Mouse (Mus musculus) kidney, postnatal 36 days (tissue): Measurements from ENCODE around the gene Scgn.

Experiments used
- DNase-seq, 2 experiments: peaks; one replicate each; pipeline ENCODE4 v3.0.0; 2021 to 2022; ENCODE audit warnings: mixed read lengths in 2 of 2

Gene Scgn

DNA sequence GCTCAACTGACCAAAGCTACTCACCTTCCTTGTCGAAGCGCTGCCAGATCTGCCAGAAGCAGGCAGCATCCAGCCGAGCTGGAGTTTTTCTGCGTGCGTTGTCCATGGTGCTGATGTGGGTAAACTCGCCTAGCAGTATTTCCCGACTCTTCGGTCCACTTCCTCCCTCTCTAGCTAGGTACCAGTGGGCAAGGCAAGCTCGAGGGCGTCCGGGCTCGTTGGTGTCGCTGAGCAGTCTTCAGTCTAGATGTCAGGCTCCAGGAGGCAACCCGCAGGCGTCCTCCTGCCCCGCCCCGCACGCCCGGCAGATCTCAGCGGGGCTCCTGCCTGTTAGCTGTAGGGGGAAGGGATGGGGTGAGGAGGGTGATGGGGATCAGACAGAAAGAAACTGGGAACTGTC is at the start of gene Scgn:
Gene Scgn (minus strand): TSS at position 287 of the 400 bp plus-strand sequence.
- DNase-seq: peak; percentile 67 to 89

DNA sequence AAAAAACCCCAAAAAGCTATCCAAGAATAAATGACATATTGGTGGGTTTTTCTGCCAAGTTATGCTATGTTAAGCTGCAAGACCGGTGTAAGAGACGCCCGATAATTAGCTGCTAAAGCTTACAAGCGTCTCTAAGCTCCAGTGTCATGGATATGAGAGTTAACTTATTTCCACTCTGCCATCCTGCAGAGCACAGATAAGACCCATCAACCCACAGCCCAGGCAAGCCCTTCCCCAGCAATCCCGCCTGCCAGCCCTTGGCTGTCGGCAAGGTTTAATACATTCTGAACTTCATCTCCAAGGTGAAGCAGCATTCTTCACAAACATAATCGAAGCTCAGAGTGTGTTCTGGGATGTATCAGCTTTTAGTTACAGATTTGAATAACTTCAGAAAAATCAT is 49.2 kb upstream of the Scgn start:
- DNase-seq: no peak

DNA sequence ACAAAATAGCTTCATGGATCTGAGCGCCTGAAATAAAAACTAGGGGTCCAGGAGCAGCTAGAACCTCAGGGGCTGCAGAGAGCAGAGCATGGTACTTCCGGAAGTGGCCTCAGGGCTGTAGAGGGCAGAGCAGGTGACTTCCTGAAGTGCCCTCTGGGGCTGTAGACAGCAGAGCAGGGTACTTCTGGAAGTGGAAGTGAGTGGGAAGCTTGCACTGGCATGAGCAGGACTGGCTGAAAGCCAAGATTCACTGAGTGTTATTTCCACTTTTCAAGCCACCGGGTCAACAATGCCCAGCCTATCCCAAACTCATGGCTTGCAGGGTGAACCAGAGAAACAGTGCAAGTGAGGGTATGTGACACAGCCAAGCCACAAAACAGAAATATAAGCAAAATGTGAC is 46.5 kb upstream of the Scgn start:
- DNase-seq: peak; percentile 8 to 16

DNA sequence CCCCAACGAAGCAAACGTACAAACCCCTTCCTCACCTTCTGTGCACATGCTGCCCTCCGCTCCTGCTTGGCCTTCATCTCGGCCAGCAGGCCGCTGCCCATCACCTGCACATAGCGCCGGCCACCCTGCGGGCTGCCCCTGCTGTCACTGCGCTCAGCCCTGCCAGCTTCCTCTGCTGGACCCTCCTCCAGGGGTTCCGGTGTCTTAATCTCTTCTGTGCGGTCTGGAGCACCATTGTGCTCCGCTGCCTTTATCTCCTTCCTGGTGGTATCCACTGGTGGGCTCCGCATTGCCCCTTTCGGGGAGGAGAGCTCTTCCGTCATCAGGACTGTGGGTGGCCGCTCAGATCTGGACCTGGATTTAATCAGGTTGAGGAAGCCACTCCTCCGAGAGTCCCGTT is 45.1 kb upstream of the Scgn start:
- no peak for DNase-seq

DNA sequence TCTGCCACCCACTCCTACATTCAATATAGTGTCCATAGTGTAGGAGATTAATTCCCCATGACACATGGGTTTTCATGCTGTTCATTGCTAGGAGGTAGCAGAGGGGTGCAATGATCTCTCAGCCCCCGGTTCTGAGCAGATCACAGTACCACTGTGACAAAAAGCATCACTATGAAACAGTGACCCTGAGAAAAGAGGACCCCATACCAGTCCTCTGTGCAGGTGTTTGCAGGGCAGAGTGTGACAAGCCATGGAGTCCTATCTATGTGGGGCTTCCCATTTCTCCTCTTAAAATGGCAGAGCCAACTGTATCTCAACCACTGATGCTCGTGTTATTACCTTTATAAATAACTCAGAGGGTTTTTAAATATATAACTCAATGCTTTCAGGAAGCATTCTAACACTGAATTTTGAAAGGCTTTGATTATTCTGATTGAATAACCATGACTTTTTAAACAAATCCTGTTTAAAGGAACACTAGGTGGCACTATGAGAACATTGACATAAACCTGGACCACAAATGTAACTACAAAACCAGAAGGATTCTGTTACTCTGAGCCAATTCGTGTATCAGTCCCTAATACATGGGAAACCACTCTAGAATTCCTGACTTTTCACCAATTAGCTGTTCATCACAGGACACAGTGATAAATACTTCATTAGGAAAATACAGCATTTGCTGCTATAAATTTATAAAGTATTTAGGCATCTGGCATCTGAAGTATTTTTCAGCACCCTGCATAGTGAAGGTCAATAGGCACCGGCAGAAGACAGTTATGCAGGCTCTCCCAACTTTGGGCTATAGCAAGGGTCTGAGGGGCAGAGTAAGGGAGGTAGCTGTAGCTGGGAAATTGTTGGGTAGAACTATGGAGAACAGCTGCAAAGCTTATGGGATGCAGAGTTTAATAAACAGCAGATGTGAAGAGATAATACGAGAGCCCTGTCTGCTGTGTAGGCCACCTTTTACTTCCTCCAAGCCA is 36.5 kb upstream of the Scgn start:
- no peak for DNase-seq

DNA sequence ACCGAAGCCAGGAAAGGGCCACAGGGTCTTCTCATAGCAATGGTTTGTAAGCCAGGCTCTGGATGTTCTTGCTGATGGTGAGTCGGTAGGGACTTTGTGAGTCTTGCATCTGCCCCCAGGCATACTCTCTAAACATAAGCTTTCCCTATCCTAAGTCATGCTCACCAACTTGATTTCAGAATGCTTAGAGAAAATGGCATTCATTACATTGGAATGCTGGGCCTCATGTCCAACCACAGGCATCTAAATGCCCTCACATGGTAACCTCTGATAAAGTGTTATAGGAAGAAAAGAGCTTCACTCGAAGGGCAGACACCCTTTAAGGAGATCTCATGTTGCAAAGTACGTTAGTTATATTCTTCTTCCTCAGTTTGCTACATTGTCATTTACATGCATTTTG is 27.5 kb upstream of the Scgn start:
- no peak for DNase-seq

DNA sequence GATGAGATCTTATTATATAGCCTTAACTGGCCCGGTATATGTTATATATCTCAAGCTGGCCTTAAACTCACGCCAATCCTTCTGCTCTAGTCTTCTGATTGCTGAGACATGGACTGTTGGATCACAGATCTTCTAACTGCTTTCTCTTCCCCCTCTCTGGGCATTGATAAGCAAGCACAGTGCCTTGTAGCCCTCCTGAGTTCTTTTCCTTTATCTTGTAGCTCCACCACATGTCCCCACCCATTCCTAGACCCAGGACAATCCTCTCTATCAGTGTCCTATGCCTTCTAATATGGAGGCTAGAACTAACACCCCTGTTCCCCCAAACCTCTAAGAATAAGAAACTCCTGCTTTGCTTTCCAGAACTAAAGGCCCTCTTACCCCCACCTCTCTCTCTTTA is 14.5 kb upstream of the Scgn start:
- DNase-seq: no peak

DNA sequence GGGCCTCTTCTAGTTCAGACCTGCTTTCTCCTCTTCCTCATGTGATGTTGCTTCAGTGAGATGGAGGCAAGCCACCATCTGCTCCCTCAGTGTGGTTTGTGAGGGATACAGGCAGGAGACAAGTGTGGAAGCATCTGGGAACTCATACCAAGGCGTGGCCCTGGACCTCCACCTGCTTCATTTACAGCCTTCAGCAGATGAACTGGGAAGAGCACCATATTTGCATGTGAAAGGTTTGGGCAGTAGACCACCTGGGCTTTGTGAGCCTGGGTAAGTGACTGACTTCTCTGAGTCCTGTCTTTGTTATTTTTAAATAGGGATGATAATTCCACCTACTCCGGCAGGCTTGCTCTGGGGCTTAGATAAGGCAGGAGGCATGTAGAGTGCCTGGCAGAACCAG is 10.8 kb upstream of the Scgn start:
- no peak for DNase-seq

DNA sequence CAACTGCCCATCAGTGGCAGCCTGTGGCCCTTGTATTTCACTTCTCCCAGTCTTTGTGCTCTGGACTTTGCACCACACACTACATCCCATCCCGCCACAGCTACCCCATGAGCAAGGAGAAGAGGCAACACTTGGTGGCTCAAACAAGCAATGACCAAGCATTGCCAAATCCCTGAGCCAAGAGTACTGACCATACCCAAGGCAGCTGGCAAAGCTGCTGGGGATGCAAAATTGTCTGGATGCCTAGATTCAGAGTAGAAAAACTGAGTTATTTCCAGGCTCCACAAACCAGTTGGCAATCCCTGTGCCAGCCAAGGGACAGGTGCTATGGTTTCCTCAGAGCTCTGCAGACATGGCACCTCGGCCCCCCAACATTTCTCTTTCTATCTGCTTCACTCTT is 10.1 kb upstream of the Scgn start:
- no peak for DNase-seq

DNA sequence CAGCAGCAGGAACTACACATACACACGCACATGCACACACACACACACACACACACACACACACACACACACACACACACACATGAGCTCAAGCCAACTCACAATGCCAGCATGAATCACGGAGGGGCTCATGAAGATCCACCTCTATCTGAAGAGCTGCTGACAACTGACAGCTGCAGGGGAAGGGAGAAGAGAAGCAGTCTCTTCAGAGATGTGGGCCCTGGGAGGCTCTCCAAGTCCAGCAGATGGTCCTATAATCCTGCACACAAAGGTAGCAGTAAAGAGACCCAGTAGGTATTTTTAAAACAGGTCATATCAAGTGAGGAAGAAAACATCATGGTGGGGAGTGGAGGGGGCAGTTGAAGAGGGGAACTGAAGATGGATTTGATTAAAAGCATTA is 7.8 kb upstream of the Scgn start:
- no peak for DNase-seq

DNA sequence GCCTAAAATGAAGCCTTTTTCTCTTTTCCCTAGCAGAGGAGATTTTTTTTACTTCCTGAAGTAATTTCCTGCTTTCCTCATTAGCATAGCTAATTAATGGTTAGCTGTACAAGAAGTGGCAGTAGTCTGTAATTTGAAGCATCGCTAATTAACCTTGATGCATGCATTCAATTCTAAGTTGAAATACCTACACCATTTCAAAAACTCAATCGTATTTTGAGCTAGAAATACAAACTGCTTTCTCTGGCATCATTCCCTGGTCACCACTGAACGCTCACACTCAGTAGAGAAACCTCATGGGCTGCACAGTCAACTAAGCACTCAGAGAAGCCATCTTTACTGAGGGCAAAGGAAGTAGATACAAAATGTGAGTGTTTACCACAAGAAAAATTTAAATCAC is 3.7 kb upstream of the Scgn start:
- DNase-seq: no peak

DNA sequence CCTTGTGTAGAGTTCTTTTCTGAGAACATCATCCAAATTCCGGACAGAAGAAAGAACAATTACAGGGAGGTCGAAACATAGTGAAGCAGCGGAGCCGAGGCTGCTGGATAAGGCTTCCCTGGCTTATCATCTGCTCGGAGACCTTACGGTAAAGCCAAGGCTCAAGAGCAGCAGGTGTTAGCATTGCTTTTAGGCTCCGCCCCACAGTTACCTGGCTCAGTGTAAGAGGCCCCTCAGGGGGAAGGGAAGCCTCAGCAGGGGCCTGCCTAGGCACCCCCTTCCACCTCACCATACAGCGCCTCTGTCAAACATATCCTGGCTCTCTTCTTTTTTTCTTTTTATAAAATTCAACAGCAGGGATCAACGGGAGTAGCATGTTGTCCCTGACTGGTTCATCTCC is 3.0 kb upstream of the Scgn start:
- DNase-seq: no peak

DNA sequence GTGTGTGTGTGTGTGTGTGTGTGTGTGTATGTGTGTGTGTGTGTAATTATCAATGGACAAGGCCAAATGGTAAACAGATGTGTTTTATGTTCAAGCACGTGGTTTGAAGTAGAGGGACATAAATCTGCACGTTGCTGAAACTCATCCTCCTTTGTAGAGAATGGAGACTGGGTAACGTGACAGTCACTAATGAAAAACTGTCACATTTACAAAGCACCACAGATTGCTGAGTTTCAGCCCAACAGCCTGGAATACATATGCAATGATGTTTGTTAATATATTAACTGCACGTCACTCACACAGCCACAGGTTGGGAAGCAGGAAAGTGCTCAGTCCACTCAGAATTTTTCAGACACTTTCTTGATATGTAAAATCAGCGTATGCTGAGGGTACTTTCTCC is 563 bp downstream of the Scgn start:
- no peak for DNase-seq

DNA sequence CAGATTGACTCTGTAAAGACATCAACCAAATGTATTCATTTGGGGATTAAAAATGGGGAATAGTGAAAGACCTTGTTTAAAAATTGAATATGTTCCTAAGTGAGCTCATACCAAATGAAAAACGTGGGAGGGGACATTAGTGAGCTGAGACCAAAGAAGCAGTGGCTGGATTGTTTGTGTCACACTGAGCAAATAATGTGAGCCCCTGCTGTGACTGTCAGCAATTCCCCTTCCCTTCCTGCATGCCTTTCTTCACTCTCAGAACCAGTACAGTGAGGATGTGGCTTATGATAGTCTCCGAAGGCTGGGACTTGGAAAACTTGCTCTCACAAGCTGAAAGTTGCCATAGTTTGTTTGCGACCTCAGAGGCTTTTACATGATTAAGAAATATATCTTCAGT is 5.9 kb downstream of the Scgn start:
- no peak for DNase-seq

DNA sequence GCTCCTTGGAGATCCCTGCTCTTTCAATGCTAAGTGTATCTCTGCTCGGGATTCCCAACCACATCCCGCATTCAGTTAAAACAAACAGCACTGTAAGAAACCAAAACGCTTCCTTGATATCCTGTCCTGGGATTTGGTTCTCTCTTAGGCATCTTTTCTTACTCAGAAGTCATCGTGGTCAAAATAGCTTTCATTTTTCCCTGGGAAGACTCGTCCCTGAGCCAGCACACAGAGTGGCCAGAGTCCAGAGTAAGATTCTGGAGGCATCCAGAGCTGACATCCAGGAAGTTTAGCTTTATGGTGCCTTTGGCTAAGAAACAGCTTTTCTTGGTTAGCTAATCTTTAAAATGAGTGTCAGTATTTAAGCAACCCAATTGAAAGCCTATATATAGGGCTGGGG is 18.7 kb downstream of the Scgn start:
- no peak for DNase-seq

DNA sequence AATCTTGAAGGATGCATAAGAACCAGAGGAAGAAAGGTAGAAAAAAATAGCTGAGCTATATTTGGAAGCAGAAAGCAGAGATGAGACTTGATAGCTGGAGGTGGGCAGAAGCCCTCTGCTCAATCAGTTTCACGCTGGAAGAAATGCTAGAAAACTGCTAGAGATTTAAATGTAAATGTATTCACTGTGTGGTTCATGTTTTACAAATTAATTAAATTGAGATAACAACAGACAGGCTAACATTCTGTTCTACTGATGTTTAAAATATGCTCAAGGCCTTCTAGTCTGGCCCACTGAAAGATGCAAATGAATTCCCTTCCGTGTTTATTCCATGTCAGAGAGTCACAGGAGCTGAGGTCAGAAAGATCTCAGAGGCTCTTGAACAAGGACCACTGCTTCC is 19.1 kb downstream of the Scgn start:
- no peak for DNase-seq

DNA sequence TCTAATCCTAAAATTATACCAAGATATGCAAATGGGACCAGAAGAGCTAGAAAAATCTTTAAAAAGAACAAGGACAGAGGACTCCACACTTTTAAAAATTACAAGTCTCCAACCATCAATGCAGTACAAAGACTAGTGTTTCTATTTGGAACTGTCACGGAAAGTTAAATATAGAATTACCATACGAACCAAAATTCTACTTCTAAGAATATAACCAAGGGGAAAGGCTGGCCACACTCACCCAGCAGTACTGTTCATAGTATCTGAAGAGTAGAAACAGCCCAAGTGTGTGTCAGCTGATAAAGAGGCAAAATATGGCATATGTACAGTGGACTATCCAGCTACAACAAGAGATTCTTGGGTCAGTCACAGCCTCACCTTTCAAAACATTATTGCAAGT is 26.1 kb downstream of the Scgn start:
- DNase-seq: no peak

DNA sequence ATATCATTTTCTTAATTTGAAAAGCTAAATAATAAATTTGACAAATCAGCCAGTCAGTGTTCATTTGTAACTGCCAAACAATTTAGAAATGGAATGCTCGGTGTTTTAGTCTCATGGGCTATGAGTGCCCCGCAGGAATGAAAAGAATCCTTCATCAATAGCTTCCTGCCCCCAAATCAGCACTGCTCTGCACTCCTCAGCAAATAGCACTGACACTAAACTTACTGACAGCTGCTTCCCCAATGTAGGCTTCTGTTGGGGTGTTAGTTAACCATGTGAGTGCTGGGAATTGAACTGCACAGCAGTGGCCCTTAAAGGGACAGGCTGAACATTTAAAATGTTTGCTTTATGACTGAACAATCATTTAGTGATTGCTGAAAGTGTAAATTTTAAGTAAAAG is 31.2 kb downstream of the Scgn start:
- DNase-seq: no peak

DNA sequence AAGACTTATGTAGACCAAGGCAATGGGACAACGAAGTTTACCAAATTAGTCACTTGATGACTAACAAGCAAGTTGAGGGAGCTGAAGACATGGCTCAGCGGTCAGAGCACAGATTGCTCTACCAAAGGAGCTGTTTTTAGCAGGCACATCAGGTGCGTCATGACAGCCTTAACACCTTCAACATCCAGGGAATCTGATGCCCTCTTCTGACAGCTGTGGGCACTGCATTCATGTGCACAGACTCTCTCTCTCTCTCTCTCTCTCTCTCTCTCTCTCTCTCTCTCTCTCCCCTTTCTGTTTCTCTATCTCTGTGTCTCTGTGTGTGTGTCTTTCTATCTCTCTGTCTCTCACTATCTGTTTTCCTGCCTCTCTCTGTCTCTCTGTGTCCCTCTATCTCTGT is 40.1 kb downstream of the Scgn start:
- DNase-seq: peak; percentile 55 to 79

DNA sequence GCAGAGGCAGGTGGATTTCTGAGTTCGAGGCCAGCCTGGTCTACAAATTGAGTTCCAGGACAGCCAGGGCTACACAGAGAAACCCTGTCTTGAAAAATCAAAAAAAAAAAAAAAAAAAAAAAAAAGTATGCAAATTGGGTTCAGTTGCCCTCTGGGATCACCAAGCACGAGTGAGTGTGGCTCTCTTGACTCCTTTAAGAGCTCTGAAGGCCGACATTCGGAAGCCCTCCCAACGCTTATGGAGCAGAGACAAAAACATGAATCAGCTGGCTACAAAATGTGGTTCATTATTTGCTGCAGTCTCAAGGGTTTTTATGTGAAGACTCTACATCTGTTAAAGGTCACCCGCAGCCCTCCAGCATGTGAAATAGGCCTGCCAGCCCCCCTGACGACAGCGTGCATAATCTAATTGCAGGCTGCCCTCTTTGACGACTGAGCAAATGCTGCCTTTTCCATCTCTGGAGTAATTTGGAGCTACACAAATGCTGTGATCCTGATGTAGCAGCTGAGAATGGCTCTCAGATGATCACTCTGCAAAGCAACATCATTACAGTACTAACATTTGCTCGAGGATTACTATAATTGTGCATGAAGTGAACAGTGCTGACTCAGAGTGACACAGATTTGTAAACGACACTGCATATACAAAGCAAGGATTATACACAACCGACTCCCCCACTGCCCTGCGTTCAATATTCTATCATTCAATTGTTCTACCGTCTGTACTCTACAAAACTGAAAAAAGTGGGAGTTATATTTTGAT is 41.3 kb downstream of the Scgn start:
- no peak for DNase-seq

DNA sequence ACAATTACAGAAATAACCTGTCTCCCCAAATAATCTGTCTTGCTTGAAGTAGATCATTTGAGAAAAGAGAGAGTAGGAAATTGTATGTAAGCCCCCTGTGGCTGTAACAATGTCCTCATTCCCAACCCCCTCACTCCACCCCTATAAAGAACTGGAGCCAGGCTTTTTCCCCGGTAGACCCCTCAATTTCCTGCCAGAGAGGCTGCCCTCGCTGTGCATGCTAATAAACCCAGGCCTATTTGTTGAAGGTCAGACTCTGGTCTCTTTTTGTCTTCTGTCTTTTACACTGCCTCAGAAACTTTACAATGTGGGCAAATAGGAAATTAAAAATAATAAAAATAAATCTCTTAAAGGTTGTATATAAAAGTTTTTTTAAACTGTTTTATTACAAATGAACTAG is 44.8 kb downstream of the Scgn start:
- DNase-seq: no peak

DNA sequence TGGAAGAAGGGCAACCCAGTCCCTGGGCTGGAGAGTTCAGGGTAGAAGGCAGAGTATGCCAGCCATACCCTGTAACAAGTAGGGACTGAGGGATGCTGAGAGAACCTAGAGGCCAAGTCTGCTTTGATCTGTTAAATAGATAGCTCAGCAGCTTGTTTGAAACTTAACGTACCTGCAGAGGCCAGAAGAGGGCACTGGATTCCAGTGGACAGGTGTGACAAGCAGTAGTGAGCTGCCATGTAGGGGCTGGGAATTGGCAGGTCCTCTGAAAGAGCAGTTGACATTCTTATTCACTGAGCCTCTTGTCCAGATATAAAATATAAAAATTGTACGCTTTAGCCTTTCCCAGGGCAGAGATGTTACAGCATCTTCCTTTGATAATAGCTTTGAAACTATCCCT is 48.2 kb downstream of the Scgn start:
- DNase-seq: no peak

DNA sequence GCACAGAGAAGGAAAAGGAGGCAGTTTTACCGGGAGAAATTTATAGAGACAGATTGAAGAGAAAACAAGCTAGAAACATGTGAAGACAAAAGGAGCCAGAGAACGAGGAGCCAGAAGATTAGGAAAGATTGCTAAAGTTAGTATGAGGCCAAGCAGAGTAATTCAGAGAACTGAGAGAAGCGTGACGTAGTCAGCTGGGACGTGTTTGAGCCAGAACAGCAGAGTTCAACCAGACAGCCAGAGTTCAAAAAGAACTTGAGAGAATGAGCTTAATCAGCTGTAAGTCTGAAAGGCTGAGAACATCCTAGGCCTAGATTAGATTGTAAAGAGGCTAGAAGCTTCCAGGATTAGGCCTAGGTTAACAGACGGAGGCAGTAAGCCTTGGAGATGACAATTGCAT is 50.7 kb downstream of the Scgn start:
- DNase-seq: peak; percentile 24 to 41

DNA sequence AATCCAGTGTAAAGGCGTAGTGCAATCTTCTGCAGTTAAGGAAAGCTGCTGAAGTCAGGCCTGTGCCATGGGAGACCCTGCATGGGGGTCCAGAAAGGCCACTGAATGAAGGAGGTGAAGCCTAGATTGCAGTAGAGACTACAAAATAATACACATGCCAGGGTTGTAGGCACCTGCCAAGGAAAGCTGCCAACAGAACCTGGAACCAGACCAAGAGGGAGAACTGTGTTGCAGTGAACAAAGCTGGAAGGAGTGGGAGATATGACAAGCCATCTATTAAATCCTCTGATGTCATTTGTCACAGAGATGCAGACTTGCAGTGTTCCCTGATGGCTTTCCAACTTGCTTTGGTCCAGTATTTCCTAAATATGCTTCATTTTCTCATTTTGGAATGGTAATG is 52.3 kb downstream of the Scgn start:
- peak; percentile 64 to 82 for DNase-seq
